Mouse (Mus musculus): Measurements from ENCODE around the gene Pdxk. TPM values are rescaled to one million over a fixed set of nuclear protein-coding genes. Genes with fewer than 3 reads are reported as not detected.

Pdxk gene
- polyA plus RNA-seq, 1 experiment from 2014 or later = 11.1 TPM

- H3K4me3 ChIP-seq = no peak overlapping the region
- DNase-seq (ENCODE audit: low spot score) = no peak
- H3K27ac ChIP-seq (replicated peaks) = no peak overlapping the region; the same call in 1 of the 2 replicates
- 48% methylated on average over 15 of the region's 15 CpGs for WGBS
- H3K27me3 ChIP-seq (ENCODE audit: low read depth, poor library complexity, severe bottlenecking) = peaks cover 4% of the 10 kb centered on the region
- peaks cover 13% of the 10 kb centered on the region for H3K4me1 ChIP-seq
- H3K36me3 ChIP-seq = no peaks in the 10 kb centered on the region
- H3K9me3 ChIP-seq (replicated peaks) = no peaks in the 10 kb centered on the region
Measured at GRCm38 (mm10) chr10:78470582-78471313, 6.0 kb upstream of the Pdxk start.

- no peaks in the 10 kb centered on the region for H3K36me3 ChIP-seq
- 70% methylated on average over 2 of the region's 2 CpGs for WGBS
- peaks cover 14% of the 10 kb centered on the region for H3K27me3 ChIP-seq (ENCODE audit: low read depth, poor library complexity, severe bottlenecking)
- H3K9me3 ChIP-seq (replicated peaks) = no peaks in the 10 kb centered on the region
- H3K27ac ChIP-seq (replicated peaks) = no peak overlapping the region
- DNase-seq (ENCODE audit: low spot score) = no peak
- no peak overlapping the region for H3K4me3 ChIP-seq
- peaks cover 37% of the 10 kb centered on the region for H3K4me1 ChIP-seq
Measured at GRCm38 (mm10) chr10:78467761-78468310, 3.1 kb upstream of the Pdxk start.

GRCm38 (mm10) chr10:78466647-78467046 is 1.9 kb upstream of the Pdxk start:
- Histone ChIP-seq H3K36me3 (no peaks in the 10 kb centered on the region), H3K4me1 (peaks cover 37% of the 10 kb centered on the region), H3K27me3 (ENCODE audit: low read depth, poor library complexity, severe bottlenecking) (peaks cover 16% of the 10 kb centered on the region), H3K9me3 (replicated peaks) (no peaks in the 10 kb centered on the region), H3K27ac (replicated peaks) (no peak overlapping the region), H3K4me3 (no peak overlapping the region)
- WGBS = 89% methylated on average over 9 of the region's 9 CpGs
- no peak for DNase-seq (ENCODE audit: low spot score)

GRCm38 (mm10) chr10:78465472-78465871 is 697 bp upstream of the Pdxk start:
- Histone ChIP-seq H3K36me3 (no peaks in the 10 kb centered on the region), H3K4me1 (peaks cover 30% of the 10 kb centered on the region), H3K27me3 (ENCODE audit: low read depth, poor library complexity, severe bottlenecking) (peaks cover 16% of the 10 kb centered on the region), H3K9me3 (replicated peaks) (no peaks in the 10 kb centered on the region), H3K4me3 (peak overlapping the region; percentile 66), H3K27ac (replicated peaks) (peak overlapping the region; percentile 82)
- DNase-seq (ENCODE audit: low spot score) = no peak
- 76% methylated on average over 3 of the region's 3 CpGs for WGBS

- Histone ChIP-seq H3K4me3 (peak overlapping the region; percentile 66), H3K27me3 (ENCODE audit: low read depth, poor library complexity, severe bottlenecking) (peaks cover 16% of the 10 kb centered on the region), H3K4me1 (peaks cover 29% of the 10 kb centered on the region), H3K9me3 (replicated peaks) (no peaks in the 10 kb centered on the region), H3K27ac (replicated peaks) (peak overlapping the region; percentile 82), H3K36me3 (no peaks in the 10 kb centered on the region)
- whole genome bisulfite sequencing = 1% methylated on average over 32 of the region's 32 CpGs
- no peak for DNase-seq (ENCODE audit: low spot score)
Measured at GRCm38 (mm10) chr10:78464201-78464791, 479 bp downstream of the Pdxk start.

- H3K9me3 ChIP-seq (replicated peaks) = no peaks in the 10 kb centered on the region
- DNase-seq (ENCODE audit: low spot score) = no peak
- WGBS = 81% methylated on average over 3 of the region's 3 CpGs
- H3K4me1 ChIP-seq = peaks cover 32% of the 10 kb centered on the region
- peaks cover 16% of the 10 kb centered on the region for H3K27me3 ChIP-seq (ENCODE audit: low read depth, poor library complexity, severe bottlenecking)
- no peaks in the 10 kb centered on the region for H3K36me3 ChIP-seq
- peak overlapping the region; percentile 66 for H3K4me3 ChIP-seq
- H3K27ac ChIP-seq (replicated peaks) = no peak overlapping the region
Measured at GRCm38 (mm10) chr10:78463769-78464167, 1.0 kb downstream of the Pdxk start.

GRCm38 (mm10) chr10:78462945-78463768 is 1.6 kb downstream of the Pdxk start:
- no peaks in the 10 kb centered on the region for H3K9me3 ChIP-seq (replicated peaks)
- DNase-seq (ENCODE audit: low spot score) = no peak
- H3K27me3 ChIP-seq (ENCODE audit: low read depth, poor library complexity, severe bottlenecking) = peaks cover 16% of the 10 kb centered on the region
- no peaks in the 10 kb centered on the region for H3K36me3 ChIP-seq
- WGBS = 85% methylated on average over 8 of the region's 8 CpGs
- no peak overlapping the region for H3K4me3 ChIP-seq
- H3K4me1 ChIP-seq = peaks cover 38% of the 10 kb centered on the region
- no peak overlapping the region for H3K27ac ChIP-seq (replicated peaks)

- 77% methylated on average over 4 of the region's 4 CpGs for WGBS
- Histone ChIP-seq H3K9me3 (replicated peaks) (no peaks in the 10 kb centered on the region), H3K36me3 (no peaks in the 10 kb centered on the region), H3K4me3 (no peak overlapping the region), H3K27me3 (ENCODE audit: low read depth, poor library complexity, severe bottlenecking) (peaks cover 16% of the 10 kb centered on the region), H3K4me1 (peaks cover 42% of the 10 kb centered on the region), H3K27ac (replicated peaks) (no peak overlapping the region)
- DNase-seq (ENCODE audit: low spot score) = no peak
Measured at GRCm38 (mm10) chr10:78461767-78462166, 3.0 kb downstream of the Pdxk start.

- no peak for DNase-seq (ENCODE audit: low spot score)
- 46% methylated on average over 4 of the region's 5 CpGs for WGBS
- Histone ChIP-seq H3K27me3 (ENCODE audit: low read depth, poor library complexity, severe bottlenecking) (peaks cover 16% of the 10 kb centered on the region), H3K4me3 (no peak overlapping the region), H3K4me1 (peaks cover 43% of the 10 kb centered on the region), H3K27ac (replicated peaks) (no peak overlapping the region), H3K9me3 (replicated peaks) (no peaks in the 10 kb centered on the region), H3K36me3 (no peaks in the 10 kb centered on the region)
Measured at GRCm38 (mm10) chr10:78460463-78460862, 4.3 kb downstream of the Pdxk start.

GRCm38 (mm10) chr10:78458348-78459111 is 6.2 kb downstream of the Pdxk start:
- H3K4me3 ChIP-seq = no peak overlapping the region
- H3K4me1 ChIP-seq = peaks cover 33% of the 10 kb centered on the region
- H3K27me3 ChIP-seq (ENCODE audit: low read depth, poor library complexity, severe bottlenecking) = peaks cover 9% of the 10 kb centered on the region
- no peaks in the 10 kb centered on the region for H3K36me3 ChIP-seq
- no peaks in the 10 kb centered on the region for H3K9me3 ChIP-seq (replicated peaks)
- peak overlapping the region; percentile 24; the same call in 1 of the 2 replicates for H3K27ac ChIP-seq (replicated peaks)
- 61% methylated on average over 5 of the region's 5 CpGs for WGBS
- DNase-seq (ENCODE audit: low spot score) = no peak

GRCm38 (mm10) chr10:78457495-78458347 is 7.1 kb downstream of the Pdxk start:
- H3K4me1 ChIP-seq = peaks cover 36% of the 10 kb centered on the region
- peak overlapping the region; percentile 24 for H3K27ac ChIP-seq (replicated peaks)
- H3K36me3 ChIP-seq = no peaks in the 10 kb centered on the region
- DNase-seq (ENCODE audit: low spot score) = no peak
- no peaks in the 10 kb centered on the region for H3K9me3 ChIP-seq (replicated peaks)
- 0 out of 2 replicates have a peak overlapping the region, but pooled peaks have one; percentile 4 for H3K4me3 ChIP-seq
- 31% methylated on average over 10 of the region's 10 CpGs for WGBS
- H3K27me3 ChIP-seq (ENCODE audit: low read depth, poor library complexity, severe bottlenecking) = peaks cover 1% of the 10 kb centered on the region; the same call in 1 of the 2 replicates
